Mouse (Mus musculus) ZHBTc4 (cell line): Measurements from ENCODE around the gene St3gal6.

Source experiments
- DNase-seq: peaks from one replicate; pipeline ENCODE4 v3.0.0-alpha.2; 2011; ENCODE audit warnings: low read depth, low spot score

St3gal6 gene

GRCm38 (mm10) chr16:58523972-58524850 lies at the start of gene St3gal6:
Gene St3gal6, minus strand, starts transcription at chr16:58524243.
- no peak for DNase-seq

GRCm38 (mm10) chr16:58570694-58571264 lies 46.7 kb upstream of the St3gal6 start:
- DNase-seq: no peak

GRCm38 (mm10) chr16:58561196-58561595 lies 37.2 kb upstream of the St3gal6 start:
- DNase-seq: no peak

- no peak for DNase-seq
Measured at GRCm38 (mm10) chr16:58556067-58556830, 32.2 kb upstream of the St3gal6 start.

GRCm38 (mm10) chr16:58554673-58555072 lies 30.6 kb upstream of the St3gal6 start:
- DNase-seq: no peak

- no peak for DNase-seq
Measured at GRCm38 (mm10) chr16:58548042-58548441, 24.0 kb upstream of the St3gal6 start.

- no peak for DNase-seq
Measured at GRCm38 (mm10) chr16:58546128-58546527, 22.1 kb upstream of the St3gal6 start.

- DNase-seq: no peak
Measured at GRCm38 (mm10) chr16:58539490-58539889, 15.4 kb upstream of the St3gal6 start.

- DNase-seq: no peak
Measured at GRCm38 (mm10) chr16:58539011-58539410, 15.0 kb upstream of the St3gal6 start.

- DNase-seq: no peak
Measured at GRCm38 (mm10) chr16:58536076-58536475, 12.0 kb upstream of the St3gal6 start.

GRCm38 (mm10) chr16:58535236-58535635 lies 11.2 kb upstream of the St3gal6 start:
- DNase-seq: no peak

GRCm38 (mm10) chr16:58534245-58535142 lies 10.5 kb upstream of the St3gal6 start:
- DNase-seq: no peak

- DNase-seq: no peak
Measured at GRCm38 (mm10) chr16:58533742-58534141, 9.7 kb upstream of the St3gal6 start.

GRCm38 (mm10) chr16:58533254-58533653 lies 9.2 kb upstream of the St3gal6 start:
- no peak for DNase-seq

- peak; percentile 56 for DNase-seq
Measured at GRCm38 (mm10) chr16:58532511-58532910, 8.5 kb upstream of the St3gal6 start.

GRCm38 (mm10) chr16:58527817-58528216 lies 3.8 kb upstream of the St3gal6 start:
- DNase-seq: no peak

- no peak for DNase-seq
Measured at GRCm38 (mm10) chr16:58526729-58527128, 2.7 kb upstream of the St3gal6 start.

- DNase-seq: no peak
Measured at GRCm38 (mm10) chr16:58525832-58526231, 1.8 kb upstream of the St3gal6 start.

- peak; percentile 83 for DNase-seq
Measured at GRCm38 (mm10) chr16:58523044-58523859, 791 bp downstream of the St3gal6 start.

GRCm38 (mm10) chr16:58522677-58523043 lies 1.4 kb downstream of the St3gal6 start:
- DNase-seq: no peak
